Mouse (Mus musculus): ENCODE measurements around the gene Rubcn. TPM values are rescaled to one million over a fixed set of nuclear protein-coding genes. Genes with fewer than 3 reads are reported as not detected.
A peak's percentile ranks its signal among the peaks of the same experiment; 100 is the strongest.

Rubcn gene
- polyA plus RNA-seq, 1 experiment from 2014 or later, result 30.4 TPM

DNA sequence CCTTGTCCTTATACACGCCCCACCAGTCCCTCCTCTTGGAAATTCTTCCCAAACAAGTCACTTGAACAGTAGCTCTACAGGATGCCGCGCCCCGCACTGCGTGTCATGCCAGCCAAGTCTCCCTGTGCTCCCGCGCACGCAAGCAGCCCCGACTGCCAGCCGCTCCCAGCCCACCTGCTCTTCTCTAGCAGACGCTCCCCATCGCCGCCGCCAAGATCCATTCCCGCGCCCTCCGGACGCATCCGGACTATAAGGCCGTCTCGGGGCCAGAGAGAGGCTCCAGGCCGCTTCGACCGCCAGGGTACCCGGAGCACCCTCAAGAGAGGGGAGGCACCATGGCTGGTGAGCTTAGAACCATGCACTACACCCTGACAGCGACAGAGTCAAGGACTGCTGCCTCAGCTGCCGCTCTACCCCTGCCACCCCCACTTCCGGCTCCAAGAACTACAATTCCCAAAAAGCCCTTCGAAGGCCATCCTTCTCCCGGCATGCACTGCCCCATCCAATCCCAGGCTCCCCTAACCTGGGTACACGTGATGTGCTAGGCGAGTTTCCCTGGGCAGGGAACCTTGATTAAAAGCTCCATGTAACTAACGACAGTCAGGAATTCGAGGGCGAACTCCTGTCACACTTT, 9.5 kb downstream of the Rubcn start:
- peak overlapping the region; percentile 83 for H3K4me2 ChIP-seq (ENCODE audit: low read length)
- ATAC-seq (ENCODE audit: insufficient number of reproducible peaks, insufficient read depth, low FRiP score, low read depth), result peak; percentile 94
- peaks cover 0 to 34% of the 10 kb centered on the region in 2 experiments; a peak in 3 of 4 replicates for H3K4me1 ChIP-seq (ENCODE audit: control insufficient read depth in 2 of 2, insufficient read depth in 2 of 2, low read length in 2 of 2)
- 0% methylated on average over 35 of the region's 35 CpGs for WGBS
- peak overlapping the region; percentile 77 for H3K9ac ChIP-seq (ENCODE audit: low read length)
- H3K9me3 ChIP-seq (ENCODE audit: control insufficient read depth, low read length), result no peaks in the 10 kb centered on the region
- no peaks in the 10 kb centered on the region for H3K27me3 ChIP-seq (ENCODE audit: control insufficient read depth, insufficient read depth, low read length)
- H3K36me3 ChIP-seq (ENCODE audit: control insufficient read depth, insufficient read depth, low read length), result peaks cover 17% of the 10 kb centered on the region
- peak overlapping the region; percentile 77 to 84 for H3K27ac ChIP-seq (replicated peaks in 1 of 2; ENCODE audit: control insufficient read depth in 1 of 2, insufficient read depth in 1 of 2, low read depth in 2 of 2, low read length in 2 of 2)
- peak overlapping the region; percentile 65 to 77 for H3K4me3 ChIP-seq (ENCODE audit: control insufficient read depth in 1 of 2, insufficient read depth in 1 of 2, low read depth in 1 of 2, low read length in 2 of 2)

DNA sequence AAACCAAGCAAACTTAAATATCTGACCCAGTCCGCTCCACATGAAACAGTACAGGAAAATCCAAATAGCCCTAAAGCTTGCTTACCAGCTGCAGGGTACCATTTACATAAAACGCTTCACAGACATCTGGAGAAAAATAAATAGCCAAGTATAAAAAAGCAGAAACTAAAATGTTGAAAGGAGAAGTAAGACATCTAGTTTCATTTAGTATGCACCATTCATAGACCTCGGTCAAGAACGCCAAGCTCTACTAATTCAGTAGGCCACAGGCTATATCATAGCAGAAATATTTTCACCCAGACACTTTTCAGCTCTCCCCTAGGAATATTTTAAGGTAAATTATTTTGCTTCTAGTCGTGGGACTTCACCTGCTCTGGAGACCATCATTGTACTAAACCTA, 10.9 kb downstream of the Rubcn start:
- Histone ChIP-seq H3K9me3 (ENCODE audit: control insufficient read depth, low read length) (no peaks in the 10 kb centered on the region), H3K27ac (replicated peaks in 1 of 2; ENCODE audit: control insufficient read depth in 1 of 2, insufficient read depth in 1 of 2, low read depth in 2 of 2, low read length in 2 of 2) (peak overlapping the region in 1 of 2 experiments; percentile 77; a peak in 2 of 4 replicates), H3K4me3 (ENCODE audit: control insufficient read depth in 1 of 2, insufficient read depth in 1 of 2, low read depth in 1 of 2, low read length in 2 of 2) (peak overlapping the region in 1 of 2 experiments; percentile 65; a peak in 2 of 4 replicates), H3K9ac (ENCODE audit: low read length) (peak overlapping the region; percentile 77), H3K4me1 (ENCODE audit: control insufficient read depth in 2 of 2, insufficient read depth in 2 of 2, low read length in 2 of 2) (peaks cover 0 to 34% of the 10 kb centered on the region in 2 experiments; a peak in 3 of 4 replicates), H3K27me3 (ENCODE audit: control insufficient read depth, insufficient read depth, low read length) (no peaks in the 10 kb centered on the region), H3K4me2 (ENCODE audit: low read length) (peak overlapping the region; percentile 83), H3K36me3 (ENCODE audit: control insufficient read depth, insufficient read depth, low read length) (peaks cover 17% of the 10 kb centered on the region)
- ATAC-seq (ENCODE audit: insufficient number of reproducible peaks, insufficient read depth, low FRiP score, low read depth), result no peak
- 80% methylated on average over 5 of the region's 5 CpGs for WGBS

DNA sequence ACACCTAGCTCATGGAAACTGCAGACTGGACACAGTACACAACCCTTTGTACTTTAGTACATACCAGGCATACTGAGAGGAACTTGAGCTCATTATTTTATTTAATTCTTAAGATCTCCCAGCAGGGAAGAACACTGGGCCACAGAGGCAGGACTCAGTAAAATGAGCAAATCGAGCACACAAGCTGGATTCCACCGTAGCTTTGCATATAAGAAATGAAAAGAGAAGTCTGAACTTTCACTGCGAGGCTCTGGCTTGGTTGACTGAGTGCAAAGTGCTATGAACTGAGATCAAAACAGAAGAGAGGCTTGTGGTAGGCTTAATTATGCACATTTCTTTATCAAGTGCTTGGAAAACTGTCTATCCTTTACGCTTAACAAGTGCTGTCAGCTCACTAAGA, 12.2 kb downstream of the Rubcn start:
- peaks cover 0 to 35% of the 10 kb centered on the region in 2 experiments; a peak in 3 of 4 replicates for H3K4me1 ChIP-seq (ENCODE audit: control insufficient read depth in 2 of 2, insufficient read depth in 2 of 2, low read length in 2 of 2)
- H3K9me3 ChIP-seq (ENCODE audit: control insufficient read depth, low read length), result no peaks in the 10 kb centered on the region
- peak overlapping the region; percentile 34; the same call in 1 of the 2 replicates for H3K9ac ChIP-seq (ENCODE audit: low read length)
- 70% methylated on average over 4 of the region's 4 CpGs for WGBS
- H3K4me3 ChIP-seq (ENCODE audit: control insufficient read depth in 1 of 2, insufficient read depth in 1 of 2, low read depth in 1 of 2, low read length in 2 of 2), result no peak overlapping the region
- no peak overlapping the region for H3K4me2 ChIP-seq (ENCODE audit: low read length)
- no peaks in the 10 kb centered on the region for H3K27me3 ChIP-seq (ENCODE audit: control insufficient read depth, insufficient read depth, low read length)
- H3K36me3 ChIP-seq (ENCODE audit: control insufficient read depth, insufficient read depth, low read length), result peaks cover 22% of the 10 kb centered on the region
- H3K27ac ChIP-seq (replicated peaks in 1 of 2; ENCODE audit: control insufficient read depth in 1 of 2, insufficient read depth in 1 of 2, low read depth in 2 of 2, low read length in 2 of 2), result 0 out of 4 replicates have a peak overlapping the region, but pooled peaks of 1 of the 2 experiments have one; percentile 33
- ATAC-seq (ENCODE audit: insufficient number of reproducible peaks, insufficient read depth, low FRiP score, low read depth), result no peak

DNA sequence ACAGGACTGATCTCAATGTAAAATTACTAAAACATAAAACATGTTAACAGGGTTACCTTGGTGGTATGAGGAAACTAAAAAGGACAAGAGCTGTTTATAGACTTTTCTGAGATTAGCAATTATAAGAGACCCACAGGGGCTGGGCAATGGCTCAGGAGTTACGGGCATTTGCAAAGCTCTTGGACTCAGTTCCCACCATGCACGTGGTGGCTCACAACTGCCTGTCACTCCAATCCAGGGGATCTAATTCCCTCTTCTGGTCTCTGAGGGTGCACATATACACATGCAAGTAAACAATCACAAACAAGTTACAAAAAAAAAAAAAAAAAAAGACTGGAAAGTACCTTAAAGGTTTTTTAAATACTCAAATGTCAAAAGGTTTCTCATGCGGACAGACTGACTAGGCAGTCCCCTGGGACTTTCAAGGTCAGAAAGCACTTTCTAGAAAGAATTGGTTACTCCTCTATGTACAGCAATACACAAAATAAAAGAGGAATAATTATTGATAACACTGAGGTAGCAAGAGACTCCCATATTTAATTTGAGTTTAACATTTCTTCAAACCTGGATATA, 15.7 kb downstream of the Rubcn start:
- no peak overlapping the region for H3K4me2 ChIP-seq (ENCODE audit: low read length)
- no peaks in the 10 kb centered on the region for H3K9me3 ChIP-seq (ENCODE audit: control insufficient read depth, low read length)
- no peak overlapping the region for H3K27ac ChIP-seq (replicated peaks in 1 of 2; ENCODE audit: control insufficient read depth in 1 of 2, insufficient read depth in 1 of 2, low read depth in 2 of 2, low read length in 2 of 2)
- peaks cover 19 to 58% of the 10 kb centered on the region in 2 experiments for H3K4me1 ChIP-seq (ENCODE audit: control insufficient read depth in 2 of 2, insufficient read depth in 2 of 2, low read length in 2 of 2)
- ATAC-seq (ENCODE audit: insufficient number of reproducible peaks, insufficient read depth, low FRiP score, low read depth), result no peak
- H3K9ac ChIP-seq (ENCODE audit: low read length), result no peak overlapping the region
- H3K36me3 ChIP-seq (ENCODE audit: control insufficient read depth, insufficient read depth, low read length), result peaks cover 23% of the 10 kb centered on the region
- 81% methylated on average over 3 of the region's 3 CpGs for WGBS
- no peak overlapping the region for H3K4me3 ChIP-seq (ENCODE audit: control insufficient read depth in 1 of 2, insufficient read depth in 1 of 2, low read depth in 1 of 2, low read length in 2 of 2)
- no peaks in the 10 kb centered on the region for H3K27me3 ChIP-seq (ENCODE audit: control insufficient read depth, insufficient read depth, low read length)

DNA sequence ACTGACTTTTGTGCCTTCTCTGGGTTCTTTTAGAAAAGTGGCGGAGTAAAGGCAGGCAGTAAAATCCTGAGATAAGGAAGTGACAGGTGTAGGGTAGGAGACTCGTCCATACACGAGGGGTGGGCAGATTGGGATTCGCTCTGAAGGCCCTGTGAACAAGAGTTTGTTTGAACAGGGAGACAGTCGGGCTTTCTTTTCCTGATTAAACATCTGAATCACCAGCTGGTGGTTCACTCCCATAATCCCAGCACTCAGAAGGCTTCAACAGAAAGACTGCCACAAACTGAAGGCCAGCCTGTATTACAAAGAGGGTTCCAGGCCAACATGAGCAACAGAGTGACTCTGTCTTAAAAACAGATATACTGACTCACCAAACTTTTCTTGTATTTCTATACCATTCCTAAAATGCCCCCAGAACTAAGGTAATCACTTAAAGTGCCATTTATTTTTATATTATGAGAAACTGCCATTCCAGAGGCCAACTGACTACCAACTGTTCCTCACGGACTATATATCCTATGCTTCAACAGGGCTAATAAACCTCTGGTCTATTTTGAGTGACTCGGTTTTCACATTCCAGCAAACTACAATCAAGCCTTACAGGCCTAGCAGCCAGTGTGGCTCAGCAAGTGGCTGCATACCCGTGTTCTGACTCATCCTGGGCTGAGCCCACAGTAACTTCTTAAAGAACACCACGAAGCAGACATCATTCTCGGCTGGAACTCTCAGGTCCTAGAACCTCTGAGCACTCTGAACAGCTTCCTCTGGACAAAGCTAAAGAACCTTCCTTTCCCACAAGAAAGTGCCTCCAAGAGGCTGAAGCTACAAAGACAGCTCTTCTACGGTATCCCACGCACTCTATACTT, 18.6 kb downstream of the Rubcn start:
- Histone ChIP-seq H3K4me2 (ENCODE audit: low read length) (peak overlapping the region; percentile 53), H3K9me3 (ENCODE audit: control insufficient read depth, low read length) (no peaks in the 10 kb centered on the region), H3K27ac (replicated peaks in 1 of 2; ENCODE audit: control insufficient read depth in 1 of 2, insufficient read depth in 1 of 2, low read depth in 2 of 2, low read length in 2 of 2) (peak overlapping the region; percentile 97 to 98), H3K27me3 (ENCODE audit: control insufficient read depth, insufficient read depth, low read length) (no peaks in the 10 kb centered on the region), H3K9ac (ENCODE audit: low read length) (peak overlapping the region; percentile 65), H3K4me1 (ENCODE audit: control insufficient read depth in 2 of 2, insufficient read depth in 2 of 2, low read length in 2 of 2) (peaks cover 22 to 48% of the 10 kb centered on the region in 2 experiments), H3K36me3 (ENCODE audit: control insufficient read depth, insufficient read depth, low read length) (peaks cover 26% of the 10 kb centered on the region), H3K4me3 (ENCODE audit: control insufficient read depth in 1 of 2, insufficient read depth in 1 of 2, low read depth in 1 of 2, low read length in 2 of 2) (peak overlapping the region in 1 of 2 experiments; percentile 3; a peak in 1 of 4 replicates)
- WGBS, result 26% methylated on average over 12 of the region's 12 CpGs
- peak; percentile 77 for ATAC-seq (ENCODE audit: insufficient number of reproducible peaks, insufficient read depth, low FRiP score, low read depth)

DNA sequence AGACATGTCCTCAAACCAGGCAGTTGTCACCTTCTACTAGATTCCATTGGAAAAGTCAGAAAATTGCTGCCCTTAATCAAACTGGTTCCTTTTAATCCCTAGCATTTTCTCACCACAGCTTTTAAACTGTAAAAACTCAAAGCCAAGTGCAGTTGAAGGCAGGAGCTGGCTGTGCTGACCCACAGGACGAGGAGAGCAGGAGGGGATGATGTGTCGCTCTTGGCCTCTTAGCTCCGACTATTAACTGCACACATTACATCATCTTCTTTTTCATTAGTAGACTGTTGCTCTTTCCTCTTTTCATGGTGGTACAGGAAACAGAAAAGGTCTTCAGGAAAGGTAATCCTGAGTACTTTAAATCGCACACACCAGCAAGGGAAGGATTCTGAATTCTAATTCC, 19.2 kb downstream of the Rubcn start:
- Histone ChIP-seq H3K36me3 (ENCODE audit: control insufficient read depth, insufficient read depth, low read length) (peaks cover 23% of the 10 kb centered on the region), H3K27me3 (ENCODE audit: control insufficient read depth, insufficient read depth, low read length) (no peaks in the 10 kb centered on the region), H3K27ac (replicated peaks in 1 of 2; ENCODE audit: control insufficient read depth in 1 of 2, insufficient read depth in 1 of 2, low read depth in 2 of 2, low read length in 2 of 2) (peak overlapping the region; percentile 97 to 98), H3K4me1 (ENCODE audit: control insufficient read depth in 2 of 2, insufficient read depth in 2 of 2, low read length in 2 of 2) (peaks cover 26 to 48% of the 10 kb centered on the region in 2 experiments), H3K9ac (ENCODE audit: low read length) (peak overlapping the region; percentile 65), H3K9me3 (ENCODE audit: control insufficient read depth, low read length) (no peaks in the 10 kb centered on the region), H3K4me3 (ENCODE audit: control insufficient read depth in 1 of 2, insufficient read depth in 1 of 2, low read depth in 1 of 2, low read length in 2 of 2) (no peak overlapping the region), H3K4me2 (ENCODE audit: low read length) (peak overlapping the region; percentile 53; the same call in 1 of the 2 replicates)
- ATAC-seq (ENCODE audit: insufficient number of reproducible peaks, insufficient read depth, low FRiP score, low read depth), result no peak
- 21% methylated on average over 4 of the region's 4 CpGs for WGBS

DNA sequence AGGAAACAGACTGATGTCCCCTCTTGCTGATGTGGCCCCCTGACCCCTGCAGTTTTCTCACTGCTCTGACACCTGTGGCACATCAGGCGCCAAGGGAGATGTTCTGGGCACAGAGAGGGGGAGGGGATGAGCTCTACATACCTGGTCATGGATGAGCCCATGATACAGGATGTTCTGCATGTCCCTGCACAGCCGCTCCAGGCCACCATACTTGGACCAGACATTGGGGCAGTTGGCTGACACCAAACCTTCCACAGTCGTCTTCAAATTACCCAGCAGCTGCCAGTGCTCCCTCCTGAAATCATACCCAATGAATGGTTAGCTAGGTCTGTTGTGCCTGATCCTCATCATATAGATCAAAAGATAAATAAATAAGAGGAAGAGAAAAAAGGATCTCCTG, 20.8 kb downstream of the Rubcn start:
- ATAC-seq (ENCODE audit: insufficient number of reproducible peaks, insufficient read depth, low FRiP score, low read depth), result no peak
- Histone ChIP-seq H3K36me3 (ENCODE audit: control insufficient read depth, insufficient read depth, low read length) (peaks cover 28% of the 10 kb centered on the region), H3K4me3 (ENCODE audit: control insufficient read depth in 1 of 2, insufficient read depth in 1 of 2, low read depth in 1 of 2, low read length in 2 of 2) (no peak overlapping the region), H3K27me3 (ENCODE audit: control insufficient read depth, insufficient read depth, low read length) (no peaks in the 10 kb centered on the region), H3K27ac (replicated peaks in 1 of 2; ENCODE audit: control insufficient read depth in 1 of 2, insufficient read depth in 1 of 2, low read depth in 2 of 2, low read length in 2 of 2) (no peak overlapping the region), H3K4me2 (ENCODE audit: low read length) (no peak overlapping the region), H3K9me3 (ENCODE audit: control insufficient read depth, low read length) (no peaks in the 10 kb centered on the region), H3K9ac (ENCODE audit: low read length) (no peak overlapping the region), H3K4me1 (ENCODE audit: control insufficient read depth in 2 of 2, insufficient read depth in 2 of 2, low read length in 2 of 2) (peaks cover 31 to 54% of the 10 kb centered on the region in 2 experiments)
- 93% methylated on average over 3 of the region's 3 CpGs for WGBS
